Mouse (Mus musculus) lung, embryonic 14.5 days (tissue): ENCODE data around the gene Rps28. TPM values are rescaled to one million over a fixed set of nuclear protein-coding genes. Genes with fewer than 3 reads are reported as not detected.
A peak's percentile ranks its signal among the peaks of the same experiment; 100 is the strongest.

Source experiments
- ATAC-seq: fragments of 200-750 bp; cut with Nextera tagmentation; 2 replicates; pipeline ENCODE4 v1.8.0; 2017; ENCODE audit warnings: mild to moderate bottlenecking, moderate TSS enrichment, moderate library complexity; ENCODE audit not compliant: insufficient read depth
- DNase-seq: peaks from one replicate; pipeline ENCODE4 v3.0.0-alpha.2; 2015
- H3K27ac ChIP-seq: fragments of 300-500 bp; sonication (generic); 2 replicates; pipeline ENCODE4 v1.5.1; 2014; ENCODE audit warnings: low read depth, mild to moderate bottlenecking, moderate library complexity
- H3K27me3 ChIP-seq: fragments of 300-500 bp; sonication (generic); 2 replicates; pipeline ENCODE4 v1.6.1; 2014; ENCODE audit warnings: low read length, control low read depth; ENCODE audit not compliant: insufficient read depth
- H3K36me3 ChIP-seq: fragments of 300-500 bp; sonication (generic); 2 replicates; pipeline ENCODE4 v1.6.1; 2014; ENCODE audit warnings: control low read depth; ENCODE audit not compliant: insufficient read depth
- H3K4me1 ChIP-seq: fragments of 300-500 bp; sonication (generic); 2 replicates; pipeline ENCODE4 v1.6.1; 2014; ENCODE audit warnings: antibody characterized with exemption, control low read depth; ENCODE audit not compliant: insufficient read depth
- H3K4me2 ChIP-seq: fragments of 300-500 bp; sonication (generic); 2 replicates; pipeline ENCODE4 v1.6.1; 2014; ENCODE audit warnings: mild to moderate bottlenecking
- H3K4me3 ChIP-seq: fragments of 300-500 bp; sonication (generic); 2 replicates; pipeline ENCODE4 v1.5.1; 2014; ENCODE audit warnings: low read depth, low read length
- H3K9ac ChIP-seq: fragments of 300-500 bp; sonication (generic); 2 replicates; pipeline ENCODE4 v1.6.1; 2014
- H3K9me3 ChIP-seq: fragments of 300-500 bp; sonication (generic); 2 replicates; pipeline ENCODE4 v1.6.1; 2016; ENCODE audit warnings: low read depth, low read length, control low read depth
- CTCF ChIP-seq: IDR thresholded peaks from 2 replicates; pipeline ENCODE4 v1.5.1; 2016; ENCODE audit warnings: antibody characterized with exemption, low read depth
- WGBS: fragments of 180-500 bp; shearing (Covaris S2); extraction: QIAGEN DNeasy Blood & Tissue Kit; methylation state at CpG from one replicate; pipeline ENCODE4 v1.1.7; 2014; 5-methylcytosine and 5-hydroxymethylcytosine counted together
- polyA plus RNA-seq: library from polyadenylated mRNA; unstranded; fragments of >200 nt; fragmentation: Nextera tagmentation; extraction: Ambion mirVana; gene quantifications from 2 replicates; pipeline ENCODE4 v1.2.1, GENCODE M21; 2014

Gene Rps28
- polyA plus RNA-seq, 1 experiment from 2014 or later = 1,180 TPM

DNA sequence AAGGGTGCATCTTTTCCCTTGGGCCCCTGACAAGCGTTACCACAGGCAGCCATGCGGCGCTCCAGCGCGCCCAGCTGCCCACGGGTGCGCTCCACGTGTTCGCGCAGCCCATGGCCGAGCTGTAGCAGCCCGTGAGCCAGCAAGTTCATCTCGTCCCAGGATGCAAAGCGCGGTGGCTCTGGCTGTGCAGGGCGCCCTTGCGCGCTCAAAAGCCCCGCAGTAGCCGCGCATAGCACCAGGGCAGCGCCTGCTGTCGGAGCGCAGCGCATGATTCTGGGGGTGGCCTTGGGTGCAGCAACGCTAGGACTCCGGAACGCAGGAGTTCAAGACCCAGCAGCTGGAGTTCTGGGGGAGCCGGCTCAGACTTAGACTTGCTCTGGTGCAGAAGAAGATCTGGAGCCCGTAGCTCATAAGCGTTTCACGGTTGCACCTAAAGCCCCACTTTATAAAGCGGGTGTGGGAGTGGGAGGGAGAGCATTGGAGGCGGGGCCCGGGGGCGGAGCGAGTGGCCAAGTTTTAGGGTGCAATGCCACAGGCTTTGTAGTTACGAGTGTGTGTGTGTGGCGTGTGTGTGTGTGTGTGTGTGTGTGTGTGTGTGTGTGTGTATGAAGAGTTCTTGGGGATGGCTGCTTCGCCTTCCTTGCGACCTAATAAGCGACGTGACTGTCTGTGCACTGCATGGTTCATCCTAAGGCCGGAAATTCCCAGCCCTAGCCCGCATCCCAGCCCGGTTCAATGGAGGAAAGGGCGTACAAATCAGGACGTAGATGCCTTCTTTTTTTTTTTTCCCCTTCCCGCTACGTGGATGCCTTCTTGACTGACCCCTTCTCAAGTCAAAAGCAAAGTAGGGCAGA is 43.0 kb downstream of the Rps28 start, which contains the start of gene Angptl4:
TSS of gene Angptl4 (minus strand) at position 707 of the 854 bp plus-strand sequence.
- H3K4me1 ChIP-seq = peaks cover 37% of the 10 kb centered on the region
- peak within 1 kb of the TSS; percentile 88 for H3K27ac ChIP-seq
- WGBS = under 1% methylated on average over 50 of the region's 50 CpGs
- peak within 1 kb of the TSS; percentile 52 for H3K4me3 ChIP-seq
- no peaks in the 10 kb centered on the region for H3K9me3 ChIP-seq
- ATAC-seq = peak; percentile 66
- DNase-seq = peak; percentile 82
- H3K27me3 ChIP-seq = no peaks in the 10 kb centered on the region
- TF ChIP-seq CTCF = no peak
- H3K4me2 ChIP-seq = peak within 1 kb of the TSS; percentile 76
- peaks cover 24% of the 10 kb centered on the region for H3K36me3 ChIP-seq
- peak within 1 kb of the TSS; percentile 50 for H3K9ac ChIP-seq

DNA sequence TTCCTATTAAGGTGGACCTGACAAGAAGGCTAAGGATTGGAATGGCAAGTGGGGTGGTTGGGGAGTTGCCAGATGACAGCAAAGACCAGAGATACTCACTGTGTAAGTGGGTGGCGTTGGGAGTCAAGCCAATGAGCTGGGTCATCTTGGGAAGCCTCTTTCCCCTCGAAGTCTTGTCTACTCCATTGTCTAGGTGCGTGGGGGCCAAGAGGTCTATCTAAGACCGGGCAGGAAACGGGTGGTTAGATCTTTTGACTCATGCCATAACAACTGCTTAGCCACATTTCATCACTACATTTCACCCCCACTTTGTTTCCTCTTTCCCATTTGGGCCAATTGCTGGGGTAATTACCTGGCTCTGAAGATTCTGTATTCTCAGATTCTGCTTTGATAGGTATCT is 43.9 kb downstream of the Rps28 start:
- WGBS = 68% methylated on average over 5 of the region's 5 CpGs
- DNase-seq (no peak), ATAC-seq (no peak)
- Histone ChIP-seq H3K4me2 (peak overlapping the region; percentile 76), H3K9ac (peak overlapping the region; percentile 50), H3K9me3 (no peaks in the 10 kb centered on the region), H3K4me3 (peak overlapping the region; percentile 52), H3K36me3 (peaks cover 33% of the 10 kb centered on the region), H3K27ac (peak overlapping the region; percentile 88), H3K4me1 (peaks cover 37% of the 10 kb centered on the region), H3K27me3 (no peaks in the 10 kb centered on the region)
- no peak for TF ChIP-seq CTCF

DNA sequence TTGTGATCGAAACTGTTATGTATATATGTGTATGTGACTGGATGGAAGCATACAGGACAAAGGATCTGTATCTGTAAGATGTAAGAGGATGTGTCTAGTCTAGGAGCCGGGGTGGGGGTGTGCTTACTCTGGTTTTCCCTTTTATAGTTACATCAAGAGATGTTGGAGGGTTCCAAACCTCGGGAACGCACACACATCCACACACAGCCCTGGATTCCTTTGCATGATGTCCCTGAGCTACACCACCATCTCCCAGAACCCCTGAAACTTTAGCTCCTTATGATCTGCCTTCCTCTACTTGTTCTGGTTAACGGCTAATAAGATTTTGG is 44.4 kb downstream of the Rps28 start:
- H3K36me3 ChIP-seq = peaks cover 38% of the 10 kb centered on the region
- peak; percentile 46 for DNase-seq
- no peaks in the 10 kb centered on the region for H3K9me3 ChIP-seq
- H3K27me3 ChIP-seq = no peaks in the 10 kb centered on the region
- peak overlapping the region; percentile 88 for H3K27ac ChIP-seq
- peak overlapping the region; percentile 50; the same call in 1 of the 2 replicates for H3K9ac ChIP-seq
- 67% methylated on average over 5 of the region's 5 CpGs for WGBS
- ATAC-seq = no peak; the same call in 1 of the 2 replicates
- H3K4me2 ChIP-seq = peak overlapping the region; percentile 76
- H3K4me3 ChIP-seq = peak overlapping the region; percentile 52
- no peak for TF ChIP-seq CTCF
- H3K4me1 ChIP-seq = peaks cover 37% of the 10 kb centered on the region

DNA sequence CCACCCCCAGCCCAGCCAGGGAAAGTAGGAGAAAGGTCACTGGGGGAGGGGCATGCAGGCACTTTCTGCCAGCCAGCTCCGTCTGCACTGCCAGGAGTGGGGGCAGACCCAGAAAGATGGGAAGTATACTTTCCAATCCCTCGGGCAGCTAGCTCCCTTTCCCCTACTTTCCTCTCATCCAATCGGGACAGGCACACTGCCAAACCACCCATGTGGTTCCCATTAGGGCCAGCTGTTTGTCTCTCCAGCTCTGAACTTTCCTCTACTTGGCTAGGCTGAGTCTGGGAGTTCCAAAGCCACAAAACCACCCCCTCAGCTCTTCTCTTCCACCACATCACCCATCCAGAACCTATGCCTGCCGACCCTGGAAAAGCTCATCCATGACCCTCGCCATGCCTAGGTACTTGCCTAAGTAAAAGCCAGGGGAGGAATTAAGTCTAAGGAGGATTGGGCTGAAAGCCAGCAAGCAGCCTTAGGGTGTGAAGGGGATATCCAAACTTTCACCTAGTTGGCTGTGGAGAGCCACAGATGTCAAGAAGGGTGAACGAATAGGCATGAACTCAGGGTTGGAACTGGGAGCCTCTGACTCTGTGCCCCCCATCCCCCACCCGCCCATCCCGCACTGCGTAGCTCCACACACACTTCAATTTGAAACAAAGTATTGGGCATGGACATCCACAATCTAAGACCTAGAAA is 44.9 kb downstream of the Rps28 start:
- Histone ChIP-seq H3K4me2 (peak overlapping the region; percentile 76), H3K27me3 (no peaks in the 10 kb centered on the region), H3K27ac (peak overlapping the region; percentile 88), H3K4me3 (peak overlapping the region; percentile 52), H3K9me3 (no peaks in the 10 kb centered on the region), H3K4me1 (peaks cover 37% of the 10 kb centered on the region), H3K36me3 (peaks cover 43% of the 10 kb centered on the region), H3K9ac (peak overlapping the region; percentile 50)
- peak; percentile 98 for DNase-seq
- no peak for TF ChIP-seq CTCF
- peak; percentile 89 for ATAC-seq
- WGBS = 33% methylated on average over 9 of the region's 9 CpGs

DNA sequence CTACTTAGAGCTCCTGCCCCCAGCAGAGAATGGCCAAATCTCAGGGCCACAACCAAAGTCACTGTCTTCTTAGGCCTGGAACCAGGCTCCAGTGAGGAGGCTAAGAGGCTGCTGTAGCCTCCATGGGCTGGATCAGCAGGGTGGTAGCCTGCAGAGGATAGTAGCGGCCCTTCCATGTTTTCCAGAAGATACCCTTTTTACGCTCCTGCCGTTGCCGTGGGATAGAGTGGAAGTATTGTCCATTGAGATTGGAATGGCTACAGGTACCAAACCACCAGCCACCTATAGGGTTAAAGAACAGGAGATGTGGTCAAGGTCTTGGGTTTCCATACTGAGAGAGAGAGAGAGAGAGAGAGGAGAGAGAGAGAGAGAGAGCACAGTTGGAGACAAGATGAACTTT is 49.1 kb downstream of the Rps28 start:
- no peak for TF ChIP-seq CTCF
- no peak overlapping the region for H3K27ac ChIP-seq

DNA sequence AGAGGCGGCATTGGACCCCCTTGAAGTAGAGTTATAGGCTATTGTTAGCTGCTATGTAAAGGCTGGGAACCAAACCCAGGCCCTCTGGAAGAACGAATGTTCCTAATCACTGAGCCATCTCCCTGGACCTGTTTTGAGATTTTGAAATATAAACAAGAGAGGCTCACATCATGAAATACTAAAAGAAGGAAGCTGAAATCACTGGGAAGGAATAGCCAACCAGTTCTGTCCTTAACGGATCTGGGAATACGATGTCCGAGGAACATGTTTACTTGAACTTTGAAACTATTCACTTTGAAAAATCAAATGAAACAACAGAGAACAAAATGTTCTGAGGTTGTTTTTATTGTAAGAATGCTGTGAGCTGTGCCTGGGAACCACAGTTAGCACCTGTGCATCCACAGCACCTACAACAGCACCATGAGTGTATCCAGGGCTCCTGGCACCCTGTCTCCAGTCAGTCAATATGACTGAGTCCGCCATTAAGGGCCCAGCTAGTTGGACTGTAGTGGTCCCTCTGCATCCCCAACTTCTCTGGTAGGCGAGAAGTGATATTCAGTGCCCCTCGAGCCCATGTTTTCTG is 49.7 kb downstream of the Rps28 start:
- Histone ChIP-seq H3K27ac (no peak overlapping the region), H3K9me3 (no peaks in the 10 kb centered on the region), H3K4me3 (no peak overlapping the region), H3K9ac (no peak overlapping the region), H3K4me1 (peaks cover 9% of the 10 kb centered on the region), H3K27me3 (no peaks in the 10 kb centered on the region), H3K4me2 (no peak overlapping the region), H3K36me3 (peaks cover 44% of the 10 kb centered on the region)
- WGBS = 85% methylated on average over 8 of the region's 8 CpGs
- no peak for ATAC-seq
- TF ChIP-seq CTCF = no peak
- DNase-seq = no peak

More for the DNA sequence above, 49.1 kb downstream of the Rps28 start:
- Histone ChIP-seq H3K27me3 (no peaks in the 10 kb centered on the region), H3K9me3 (no peaks in the 10 kb centered on the region), H3K4me1 (peaks cover 12% of the 10 kb centered on the region), H3K4me2 (no peak overlapping the region), H3K9ac (no peak overlapping the region), H3K4me3 (no peak overlapping the region), H3K36me3 (peaks cover 44% of the 10 kb centered on the region)
- DNase-seq (no peak), ATAC-seq (no peak)
- 92% methylated on average over 4 of the region's 4 CpGs for WGBS
